Mouse (Mus musculus): Measurements from ENCODE around the gene Lin7a.

GRCm38 (mm10) chr10:107256451-107256960 is 15.0 kb upstream of the Lin7a start:
- no peak for TF ChIP-seq GATA1 (IDR thresholded peaks at IDR 0.05; ENCODE audit: borderline replicate concordance, low read length)
- no peak for TF ChIP-seq FLI1 (IDR thresholded peaks at IDR 0.05; ENCODE audit: low read length)

Measured in megakaryocyte, embryonic 14.5 days (primary cell).